Mouse (Mus musculus): ENCODE measurements at regions not wholly inside any gene's neighbourhood (a gene's known extent, or its start where the extent isn't known, plus 50 kb on each side); places are given as distances from the start of the nearest gene placed in this dataset.

DNA sequence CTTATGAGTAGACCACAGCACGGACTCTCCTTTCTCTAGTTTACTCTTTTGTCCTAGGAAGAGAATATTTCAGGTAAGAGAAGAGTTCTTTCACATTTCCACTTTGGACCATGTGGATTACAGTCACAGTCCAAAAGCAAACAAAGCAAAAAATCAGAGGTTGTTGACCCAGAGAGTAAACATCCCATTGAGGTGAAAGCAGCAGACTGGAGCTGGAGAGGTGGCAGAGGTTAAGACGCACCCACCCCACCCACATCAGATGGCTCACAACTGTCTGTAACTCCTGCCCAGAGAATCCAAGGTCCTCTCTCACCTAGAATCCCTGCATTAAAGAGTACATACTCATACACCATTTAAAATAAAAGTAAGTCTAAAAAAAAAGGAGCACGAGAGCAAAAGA is 241.7 kb downstream of the Rnf152 start:
- H3K9ac ChIP-seq (replicated peaks) = no peak overlapping the region
- WGBS = 95% methylated on average over 3 of the region's 3 CpGs
- no peak overlapping the region for H3K4me2 ChIP-seq (replicated peaks)
- no peaks in the 10 kb centered on the region for H3K36me3 ChIP-seq
- peaks cover 4% of the 10 kb centered on the region; the same call in 1 of the 2 replicates for H3K4me1 ChIP-seq
- H3K27me3 ChIP-seq = no peaks in the 10 kb centered on the region
- no peak overlapping the region for H3K4me3 ChIP-seq
- H3K27ac ChIP-seq (replicated peaks) = no peak overlapping the region
- no peaks in the 10 kb centered on the region for H3K9me3 ChIP-seq
- ATAC-seq (replicated peaks) = no peak

- no peak for ATAC-seq (replicated peaks)
- 89% methylated on average over 1 of the region's 1 CpGs for WGBS
- H3K27ac ChIP-seq (replicated peaks) = no peak overlapping the region
Measured at GRCm38 (mm10) chr1:105112762-105113525, 243.6 kb downstream of the Rnf152 start.

DNA sequence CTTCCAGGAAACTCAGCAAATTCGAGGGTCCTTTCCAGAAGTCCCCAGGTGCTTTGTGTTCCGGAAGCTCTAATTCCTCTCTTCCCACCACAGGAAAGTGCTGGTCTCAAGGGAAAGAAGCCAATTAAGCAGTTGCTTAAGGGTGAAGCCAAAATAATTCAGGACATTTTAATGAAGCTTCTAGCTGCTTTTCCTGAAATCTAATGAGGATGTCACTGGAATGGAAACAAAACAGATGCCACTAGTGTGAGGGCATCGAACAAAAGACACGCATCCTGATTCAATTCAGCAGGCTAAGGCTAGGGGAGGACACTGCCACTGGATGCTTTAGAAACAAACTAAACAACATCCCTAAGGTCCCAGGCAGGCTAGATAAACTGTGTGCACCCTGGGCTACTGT is 245.3 kb downstream of the Rnf152 start:
- H3K9me3 ChIP-seq = no peaks in the 10 kb centered on the region
- H3K4me2 ChIP-seq (replicated peaks) = no peak overlapping the region
- H3K9ac ChIP-seq (replicated peaks) = no peak overlapping the region
- no peak overlapping the region for H3K4me3 ChIP-seq
- WGBS = 13% methylated on average over 4 of the region's 4 CpGs
- ATAC-seq (replicated peaks) = peak; percentile 41; the same call in 1 of the 2 replicates
- no peaks in the 10 kb centered on the region for H3K36me3 ChIP-seq
- no peaks in the 10 kb centered on the region for H3K27me3 ChIP-seq
- H3K4me1 ChIP-seq = peaks cover 4% of the 10 kb centered on the region; the same call in 1 of the 2 replicates
- no peak overlapping the region for H3K27ac ChIP-seq (replicated peaks)

More at GRCm38 (mm10) chr1:105112762-105113525, 243.6 kb downstream of the Rnf152 start:
- H3K4me3 ChIP-seq = no peak overlapping the region
- peaks cover 4% of the 10 kb centered on the region; the same call in 1 of the 2 replicates for H3K4me1 ChIP-seq
- H3K27me3 ChIP-seq = no peaks in the 10 kb centered on the region
- no peak overlapping the region for H3K9ac ChIP-seq (replicated peaks)
- H3K4me2 ChIP-seq (replicated peaks) = no peak overlapping the region
- H3K9me3 ChIP-seq = no peaks in the 10 kb centered on the region
- H3K36me3 ChIP-seq = no peaks in the 10 kb centered on the region

DNA sequence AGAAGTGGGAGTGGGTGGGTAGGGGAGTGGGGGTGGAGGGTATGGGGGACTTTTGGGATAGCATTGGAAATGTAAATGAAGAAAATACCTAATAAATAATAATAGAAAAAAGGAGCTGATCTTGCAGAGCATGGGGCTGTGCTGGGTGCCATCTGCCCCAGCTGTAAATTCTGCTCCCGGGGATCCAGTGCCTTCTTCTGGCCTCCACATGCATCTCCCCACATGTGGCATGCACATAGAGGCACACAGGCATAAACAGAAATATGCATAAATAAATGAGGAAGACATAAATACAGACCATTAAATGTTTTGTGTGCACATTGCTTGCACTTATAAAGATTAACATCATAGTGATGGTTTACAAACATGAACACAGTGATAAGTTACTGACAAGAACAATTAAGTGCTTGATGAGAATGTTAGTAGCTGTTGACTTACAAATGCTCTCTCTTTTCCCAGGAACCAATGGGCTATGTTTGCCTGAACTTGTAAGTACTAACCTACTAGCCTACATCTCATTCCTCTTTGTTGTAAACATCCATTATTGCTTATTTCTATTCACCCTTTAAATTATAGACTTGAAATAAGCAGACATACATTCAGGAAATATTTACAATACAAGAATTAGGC is 245.8 kb downstream of the Rnf152 start:
- Histone ChIP-seq H3K4me1 (peaks cover 4% of the 10 kb centered on the region; the same call in 1 of the 2 replicates), H3K4me3 (no peak overlapping the region), H3K27ac (replicated peaks) (no peak overlapping the region), H3K36me3 (no peaks in the 10 kb centered on the region), H3K4me2 (replicated peaks) (no peak overlapping the region), H3K9ac (replicated peaks) (no peak overlapping the region), H3K27me3 (no peaks in the 10 kb centered on the region), H3K9me3 (no peaks in the 10 kb centered on the region)
- ATAC-seq (replicated peaks) = no peak
- 86% methylated on average over 1 of the region's 1 CpGs for WGBS

- Histone ChIP-seq H3K27me3 (no peaks in the 10 kb centered on the region), H3K9me3 (no peaks in the 10 kb centered on the region), H3K27ac (replicated peaks) (no peak overlapping the region), H3K9ac (replicated peaks) (no peak overlapping the region), H3K4me3 (no peak overlapping the region), H3K4me2 (replicated peaks) (no peak overlapping the region), H3K36me3 (no peaks in the 10 kb centered on the region), H3K4me1 (peaks cover 4% of the 10 kb centered on the region; the same call in 1 of the 2 replicates)
- ATAC-seq (replicated peaks) = no peak
- WGBS = 88% methylated on average over 4 of the region's 4 CpGs
Measured at GRCm38 (mm10) chr1:105107836-105108235, 248.7 kb downstream of the Rnf152 start.

- 84% methylated on average over 1 of the region's 1 CpGs for WGBS
- no peaks in the 10 kb centered on the region for H3K36me3 ChIP-seq
- no peak for ATAC-seq (replicated peaks)
- no peaks in the 10 kb centered on the region for H3K27me3 ChIP-seq
- H3K27ac ChIP-seq (replicated peaks) = no peak overlapping the region
- no peaks in the 10 kb centered on the region for H3K9me3 ChIP-seq
- H3K9ac ChIP-seq (replicated peaks) = no peak overlapping the region
- H3K4me3 ChIP-seq = no peak overlapping the region
- H3K4me2 ChIP-seq (replicated peaks) = no peak overlapping the region
- peaks cover 4% of the 10 kb centered on the region; the same call in 1 of the 2 replicates for H3K4me1 ChIP-seq
Measured at GRCm38 (mm10) chr1:105107257-105107656, 249.3 kb downstream of the Rnf152 start.

DNA sequence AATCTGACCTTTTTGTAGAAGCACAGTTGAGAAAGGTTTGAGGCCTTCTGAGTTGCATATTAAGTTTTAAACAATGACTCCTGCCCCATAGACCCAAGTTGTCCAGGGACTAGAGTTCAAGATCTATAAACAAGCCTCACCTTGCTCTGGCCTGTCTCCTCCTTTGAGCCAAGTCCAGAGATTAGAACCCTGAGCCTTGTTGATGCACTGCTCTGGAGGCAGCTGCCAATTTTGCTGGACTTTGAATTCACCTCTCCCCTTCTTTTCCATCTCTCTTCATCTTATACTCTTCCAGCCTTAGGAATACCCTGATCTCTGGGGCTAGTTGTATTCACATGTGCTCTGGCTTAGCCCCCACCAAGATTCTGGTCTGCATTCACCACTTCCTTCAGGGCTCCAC is 251.3 kb downstream of the Rnf152 start:
- no peak for ATAC-seq (replicated peaks)
- H3K27ac ChIP-seq (replicated peaks) = no peak overlapping the region
- no peak overlapping the region for H3K9ac ChIP-seq (replicated peaks)
- no peaks in the 10 kb centered on the region for H3K4me1 ChIP-seq
- no peaks in the 10 kb centered on the region for H3K27me3 ChIP-seq
- no peak overlapping the region for H3K4me2 ChIP-seq (replicated peaks)
- H3K36me3 ChIP-seq = no peaks in the 10 kb centered on the region
- H3K9me3 ChIP-seq = no peaks in the 10 kb centered on the region
- no peak overlapping the region for H3K4me3 ChIP-seq

GRCm38 (mm10) chr1:105095091-105095490 is 261.4 kb downstream of the Rnf152 start:
- H3K27ac ChIP-seq (replicated peaks) = no peak overlapping the region
- H3K4me2 ChIP-seq (replicated peaks) = no peak overlapping the region
- no peaks in the 10 kb centered on the region for H3K9me3 ChIP-seq
- WGBS = 52% methylated on average over 2 of the region's 2 CpGs
- ATAC-seq (replicated peaks) = no peak
- no peaks in the 10 kb centered on the region for H3K36me3 ChIP-seq
- H3K4me3 ChIP-seq = no peak overlapping the region
- no peak overlapping the region for H3K9ac ChIP-seq (replicated peaks)
- H3K4me1 ChIP-seq = no peaks in the 10 kb centered on the region
- no peaks in the 10 kb centered on the region for H3K27me3 ChIP-seq

GRCm38 (mm10) chr1:105094500-105094899 is 262.0 kb downstream of the Rnf152 start:
- Histone ChIP-seq H3K4me3 (no peak overlapping the region), H3K9ac (replicated peaks) (no peak overlapping the region), H3K4me2 (replicated peaks) (no peak overlapping the region), H3K36me3 (no peaks in the 10 kb centered on the region), H3K27ac (replicated peaks) (no peak overlapping the region), H3K4me1 (no peaks in the 10 kb centered on the region), H3K9me3 (no peaks in the 10 kb centered on the region), H3K27me3 (no peaks in the 10 kb centered on the region)
- WGBS = 77% methylated on average over 3 of the region's 3 CpGs
- ATAC-seq (replicated peaks) = no peak

DNA sequence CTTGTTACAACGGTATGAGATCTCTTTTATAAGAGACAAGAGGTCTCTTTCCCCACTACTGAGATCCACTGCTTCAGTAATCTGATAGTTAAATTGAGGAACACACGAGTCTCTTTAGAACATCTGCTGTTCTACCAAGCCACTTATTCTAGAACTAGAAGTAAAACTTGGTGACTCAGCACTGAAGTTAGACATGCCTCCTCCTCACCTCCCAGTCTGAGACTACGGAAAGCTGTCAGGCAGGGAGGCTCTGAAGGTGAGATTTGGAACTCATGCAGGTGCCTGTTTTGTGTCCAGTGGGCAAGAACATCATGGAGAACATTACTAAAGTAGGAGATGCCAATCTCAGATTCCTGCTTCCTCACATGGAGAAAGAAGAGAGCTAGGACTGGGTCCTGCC is 262.6 kb downstream of the Rnf152 start:
- ATAC-seq (replicated peaks) = no peak
- H3K27ac ChIP-seq (replicated peaks) = no peak overlapping the region
- no peak overlapping the region for H3K4me2 ChIP-seq (replicated peaks)
- no peaks in the 10 kb centered on the region for H3K9me3 ChIP-seq
- H3K36me3 ChIP-seq = no peaks in the 10 kb centered on the region
- no peak overlapping the region for H3K9ac ChIP-seq (replicated peaks)
- WGBS = 91% methylated on average over 3 of the region's 3 CpGs
- H3K4me3 ChIP-seq = no peak overlapping the region
- no peaks in the 10 kb centered on the region for H3K27me3 ChIP-seq
- no peaks in the 10 kb centered on the region for H3K4me1 ChIP-seq

DNA sequence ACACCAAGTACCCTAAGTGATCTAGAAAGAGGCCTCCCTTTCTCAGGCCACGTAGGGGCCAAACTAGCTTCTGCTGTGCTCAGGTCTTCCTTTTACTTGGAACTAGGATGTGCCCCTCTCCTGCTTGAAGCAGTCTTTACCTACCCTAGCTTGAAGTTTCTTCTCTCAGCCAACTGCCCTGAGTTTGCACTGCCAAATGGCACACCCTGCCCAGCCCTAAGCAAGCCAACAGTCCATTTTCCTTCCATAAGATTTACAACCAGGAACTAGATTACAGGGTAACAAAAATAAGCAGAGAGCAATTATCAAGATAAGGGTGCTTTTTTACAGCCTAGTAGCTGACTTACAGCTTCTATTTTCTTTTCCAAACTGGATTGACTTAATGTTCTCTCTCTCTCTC is 263.5 kb downstream of the Rnf152 start:
- ATAC-seq (replicated peaks) = no peak
- H3K4me1 ChIP-seq = no peaks in the 10 kb centered on the region
- no peak overlapping the region for H3K4me2 ChIP-seq (replicated peaks)
- no peaks in the 10 kb centered on the region for H3K9me3 ChIP-seq
- H3K27ac ChIP-seq (replicated peaks) = no peak overlapping the region
- 77% methylated on average over 1 of the region's 1 CpGs for WGBS
- no peak overlapping the region for H3K9ac ChIP-seq (replicated peaks)
- H3K36me3 ChIP-seq = no peaks in the 10 kb centered on the region
- H3K4me3 ChIP-seq = no peak overlapping the region
- H3K27me3 ChIP-seq = no peaks in the 10 kb centered on the region

DNA sequence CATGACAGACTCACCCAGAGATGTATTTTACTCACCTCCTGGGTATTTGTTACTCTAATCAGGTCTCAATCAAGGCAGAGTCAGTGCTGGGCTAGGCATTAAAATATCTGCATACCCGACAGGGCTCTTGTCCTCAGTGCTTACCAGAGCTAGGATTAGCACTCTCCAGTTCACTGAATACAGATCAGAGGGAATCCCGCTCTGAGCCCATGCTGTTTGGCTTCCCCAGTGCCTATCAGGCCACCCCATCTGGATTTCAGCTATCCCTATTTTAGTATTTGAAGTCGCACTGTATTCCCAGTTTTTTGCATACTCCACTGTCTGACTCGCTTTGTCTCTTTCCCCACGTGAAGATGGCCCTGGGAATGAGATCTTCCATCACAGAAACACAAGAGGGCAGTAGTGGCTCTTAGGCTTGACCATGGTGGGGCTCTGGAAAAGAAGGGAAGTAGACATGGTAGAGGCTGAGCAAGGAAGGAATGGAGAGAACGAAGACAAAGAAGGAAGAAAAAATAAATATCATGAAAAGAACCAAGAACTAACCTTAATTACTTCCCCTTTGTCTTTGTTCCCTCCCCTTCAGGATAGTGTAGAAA is 264.1 kb downstream of the Rnf152 start:
- H3K4me2 ChIP-seq (replicated peaks) = no peak overlapping the region
- H3K27me3 ChIP-seq = no peaks in the 10 kb centered on the region
- ATAC-seq (replicated peaks) = 0 out of 2 replicates have a peak, but pooled peaks have one; percentile 55
- no peaks in the 10 kb centered on the region for H3K4me1 ChIP-seq
- no peaks in the 10 kb centered on the region for H3K36me3 ChIP-seq
- no peak overlapping the region for H3K4me3 ChIP-seq
- H3K9ac ChIP-seq (replicated peaks) = no peak overlapping the region
- no peak overlapping the region for H3K27ac ChIP-seq (replicated peaks)
- H3K9me3 ChIP-seq = no peaks in the 10 kb centered on the region
- 16% methylated on average over 6 of the region's 6 CpGs for WGBS

Data from forebrain, embryonic 15.5 days (tissue).